Comparison of ENCODE assay signal across 10 mouse cellular contexts in genomic region chr16:32189109-32189508, GRCm38 (mm10). TPM values are rescaled to one million over a fixed set of nuclear protein-coding genes. Genes with fewer than 3 reads are reported as not detected.
DNase-seq lines count a peak whose midpoint lies in the region; ATAC-seq and TF ChIP-seq lines count a peak whose summit lies in the region.
"Had no signal": no experiment of that assay in that cellular context is flagged by ENCODE, and none has a peak within 500 bp of the region (broad histone marks: within the 10 kb centered on the region; RNA-seq: fewer than 3 reads in every experiment).

No protein-coding gene starts in this region.

- TF ChIP-seq CTCF in lung, embryonic 14.5 days (IDR thresholded peaks at IDR 0.05; ENCODE audit: low read depth), result no peak

- no peaks in the 10 kb centered on the region for H3K9me3 ChIP-seq in kidney, embryonic 15.5 days (replicated peaks)
- no peaks in the 10 kb centered on the region for H3K9me3 ChIP-seq in lung, embryonic 14.5 days (ENCODE audit: low read depth, low read length)
- no peaks in the 10 kb centered on the region for H3K9me3 ChIP-seq in forebrain, embryonic 15.5 days
- H3K9me3 ChIP-seq: heart, embryonic 13.5 days; midbrain, embryonic 12.5 days had no signal

- DNase-seq in kidney, adult 9 months, result peak; percentile 40
- DNase-seq in adrenal gland, postnatal 36 days, result peak; percentile 13 to 48
- peak; percentile 54 to 71 for DNase-seq in heart, adult 9 months (ENCODE audit: low spot score in 2 of 2)
- DNase-seq in lung, embryonic 14.5 days, result peak; percentile 43
- DNase-seq in ovary, postnatal 14 days (ENCODE audit: low spot score), result no peak
- no peak for DNase-seq in embryo, embryonic 9.5 days (ENCODE audit: extremely low spot score)

- no peak overlapping the region for H3K4me2 ChIP-seq in kidney, embryonic 15.5 days
- no peak overlapping the region for H3K4me2 ChIP-seq in lung, embryonic 14.5 days
- no peak overlapping the region for H3K4me2 ChIP-seq in forebrain, embryonic 15.5 days (replicated peaks)
- H3K4me2 ChIP-seq: heart, embryonic 13.5 days; midbrain, embryonic 12.5 days had no signal

- ATAC-seq in kidney, embryonic 15.5 days (replicated peaks; ENCODE audit: low FRiP score), result no peak
- ATAC-seq in lung, embryonic 14.5 days (ENCODE audit: insufficient read depth), result no peak
- no peak for ATAC-seq in forebrain, embryonic 15.5 days (replicated peaks)

- H3K27me3 ChIP-seq in kidney, embryonic 15.5 days, result no peaks in the 10 kb centered on the region
- H3K27me3 ChIP-seq in lung, embryonic 14.5 days (ENCODE audit: insufficient read depth, low read length), result no peaks in the 10 kb centered on the region
- no peaks in the 10 kb centered on the region for H3K27me3 ChIP-seq in forebrain, embryonic 15.5 days
- H3K27me3 ChIP-seq: heart, embryonic 13.5 days; midbrain, embryonic 12.5 days had no signal

- no peak overlapping the region for H3K9ac ChIP-seq in kidney, embryonic 15.5 days
- H3K9ac ChIP-seq in lung, embryonic 14.5 days, result no peak overlapping the region
- no peak overlapping the region for H3K9ac ChIP-seq in forebrain, embryonic 15.5 days (replicated peaks)
- H3K9ac ChIP-seq: heart, embryonic 13.5 days; midbrain, embryonic 12.5 days had no signal

- no peaks in the 10 kb centered on the region for H3K4me1 ChIP-seq in kidney, embryonic 15.5 days
- no peaks in the 10 kb centered on the region for H3K4me1 ChIP-seq in lung, embryonic 14.5 days (ENCODE audit: insufficient read depth)
- no peaks in the 10 kb centered on the region for H3K4me1 ChIP-seq in forebrain, embryonic 15.5 days
- H3K4me1 ChIP-seq: midbrain, embryonic 12.5 days had no signal

- H3K4me3 ChIP-seq in kidney, embryonic 15.5 days (replicated peaks), result no peak overlapping the region
- no peak overlapping the region for H3K4me3 ChIP-seq in lung, embryonic 14.5 days (ENCODE audit: low read depth, low read length)
- H3K4me3 ChIP-seq in forebrain, embryonic 15.5 days, result no peak overlapping the region
- H3K4me3 ChIP-seq: heart, embryonic 13.5 days; midbrain, embryonic 12.5 days had no signal

- no peak overlapping the region for H3K27ac ChIP-seq in kidney, embryonic 15.5 days
- no peak overlapping the region for H3K27ac ChIP-seq in lung, embryonic 14.5 days (ENCODE audit: low read depth)
- no peak overlapping the region for H3K27ac ChIP-seq in forebrain, embryonic 15.5 days (replicated peaks)
- H3K27ac ChIP-seq: heart, embryonic 13.5 days; midbrain, embryonic 12.5 days had no signal

- 49% methylated on average over 6 of the region's 6 CpGs for WGBS in kidney, embryonic 15.5 days
- WGBS in lung, embryonic 14.5 days, result 42% methylated on average over 6 of the region's 6 CpGs
- WGBS in forebrain, embryonic 15.5 days, result 46% methylated on average over 6 of the region's 6 CpGs

- no peaks in the 10 kb centered on the region for H3K36me3 ChIP-seq in kidney, embryonic 15.5 days
- no peaks in the 10 kb centered on the region for H3K36me3 ChIP-seq in lung, embryonic 14.5 days (ENCODE audit: insufficient read depth)
- no peaks in the 10 kb centered on the region for H3K36me3 ChIP-seq in forebrain, embryonic 15.5 days
- H3K36me3 ChIP-seq: heart, embryonic 13.5 days; midbrain, embryonic 12.5 days had no signal

RNA-seq across cellular contexts. Expression of gene Bex6, which starts 9.5 kb away (rescaled TPM):
- polyA plus RNA-seq in kidney, embryonic 15.5 days (2015; fragmentation: Nextera tagmentation; extraction: Ambion mirVana), result not detected in 2 replicates
- total RNA-seq in adrenal gland, postnatal 36 days (2021), result not detected
- polyA plus RNA-seq in lung, embryonic 14.5 days (2014; fragmentation: Nextera tagmentation; extraction: Ambion mirVana), result not detected in 2 replicates
- not detected in 2 replicates for polyA plus RNA-seq in forebrain, embryonic 15.5 days (2015; fragmentation: Nextera tagmentation; extraction: Ambion mirVana)
- polyA plus RNA-seq: heart, embryonic 13.5 days; midbrain, embryonic 12.5 days had no signal

RNA-seq across cellular contexts. Expression of gene Nrros, which starts 23.7 kb away (rescaled TPM):
- 17.7 and 17.8 TPM in 2 replicates for polyA plus RNA-seq in kidney, embryonic 15.5 days (2015; fragmentation: Nextera tagmentation; extraction: Ambion mirVana)
- 1 to 10 TPM; 5.3 to 8.2 TPM for total RNA-seq in adrenal gland, postnatal 36 days (2021)
- 37.6 and 42.6 TPM in 2 replicates for polyA plus RNA-seq in lung, embryonic 14.5 days (2014; fragmentation: Nextera tagmentation; extraction: Ambion mirVana)
- polyA plus RNA-seq in forebrain, embryonic 15.5 days (2015; fragmentation: Nextera tagmentation; extraction: Ambion mirVana), result 7.8 and 8.2 TPM in 2 replicates

RNA-seq across cellular contexts. Expression of gene Fbxo45, which starts 57.8 kb away (rescaled TPM):
- 10.4 and 11.2 TPM in 2 replicates for polyA plus RNA-seq in kidney, embryonic 15.5 days (2015; fragmentation: Nextera tagmentation; extraction: Ambion mirVana)
- 10 to 100 TPM; 20.7 to 21.4 TPM for total RNA-seq in adrenal gland, postnatal 36 days (2021)
- polyA plus RNA-seq in lung, embryonic 14.5 days (2014; fragmentation: Nextera tagmentation; extraction: Ambion mirVana), result 19.9 and 23.9 TPM in 2 replicates
- 20.2 and 22.8 TPM in 2 replicates for polyA plus RNA-seq in forebrain, embryonic 15.5 days (2015; fragmentation: Nextera tagmentation; extraction: Ambion mirVana)

RNA-seq across cellular contexts. Expression of gene Wdr53, which starts 57.9 kb away (rescaled TPM):
- 19.3 and 19.5 TPM in 2 replicates for polyA plus RNA-seq in kidney, embryonic 15.5 days (2015; fragmentation: Nextera tagmentation; extraction: Ambion mirVana)
- total RNA-seq in adrenal gland, postnatal 36 days (2021), result 10 to 100 TPM; 13.7 to 14.8 TPM
- 17.3 and 20.4 TPM in 2 replicates for polyA plus RNA-seq in lung, embryonic 14.5 days (2014; fragmentation: Nextera tagmentation; extraction: Ambion mirVana)
- 16.6 and 17.4 TPM in 2 replicates for polyA plus RNA-seq in forebrain, embryonic 15.5 days (2015; fragmentation: Nextera tagmentation; extraction: Ambion mirVana)

Comparison
In these comparisons a context has a peak if more than half of its experiments do, and no peak if none do; other contexts are left out.
1. DNase-seq: peak in kidney, adult 9 months (single experiment), adrenal gland, postnatal 36 days (2 of 2), heart, adult 9 months (2 of 2) and lung, embryonic 14.5 days (single experiment); none in ovary, postnatal 14 days (single experiment) and embryo, embryonic 9.5 days (single experiment).